Mouse (Mus musculus) ovary, postnatal 36 days (tissue): ENCODE results near the gene Cxxc4.

ENCODE experiments used
- DNase-seq: peaks from one replicate; pipeline ENCODE4 v3.0.0; 2022; ENCODE audit warnings: low spot score, mixed read lengths

The Cxxc4 gene

GRCm38 (mm10) chr3:134243850-134244247 is 7.6 kb downstream of the Cxxc4 start:
- no peak for DNase-seq

- no peak for DNase-seq
Observed at GRCm38 (mm10) chr3:134254221-134254620, 17.9 kb downstream of the Cxxc4 start.

GRCm38 (mm10) chr3:134258715-134259114 is 22.4 kb downstream of the Cxxc4 start:
- no peak for DNase-seq

- DNase-seq = no peak
Observed at GRCm38 (mm10) chr3:134259300-134259699, 23.0 kb downstream of the Cxxc4 start.

GRCm38 (mm10) chr3:134279655-134280054 is 43.4 kb downstream of the Cxxc4 start:
- no peak for DNase-seq

- no peak for DNase-seq
Observed at GRCm38 (mm10) chr3:134281527-134282370, 45.5 kb downstream of the Cxxc4 start.

- no peak for DNase-seq
Observed at GRCm38 (mm10) chr3:134295217-134295616, 58.9 kb downstream of the Cxxc4 start.

GRCm38 (mm10) chr3:134302681-134303491 is 66.6 kb downstream of the Cxxc4 start:
- no peak for DNase-seq

GRCm38 (mm10) chr3:134303492-134303808 is 67.2 kb downstream of the Cxxc4 start:
- DNase-seq = no peak

GRCm38 (mm10) chr3:134306507-134306906 is 70.2 kb downstream of the Cxxc4 start:
- no peak for DNase-seq

- no peak for DNase-seq
Observed at GRCm38 (mm10) chr3:134307801-134308200, 71.5 kb downstream of the Cxxc4 start.
